Mouse (Mus musculus): ENCODE results near the gene Gm26566. TPM values are rescaled to one million over a fixed set of nuclear protein-coding genes. Genes with fewer than 3 reads are reported as not detected.
A peak's percentile ranks its signal among the peaks of the same experiment; 100 is the strongest.
"Not testable (repeated sequence)": the region's sequence is repeated elsewhere in the genome, so short reads cannot be mapped to it uniquely, and the experiment has no call there.

The Gm26566 gene
- polyA plus RNA-seq, 1 experiment from 2014 or later: 0.81 TPM

GRCm38 (mm10) chr4:88749926-88750325, 28.3 kb downstream of the Gm26566 start:
- no peak overlapping the region for H3K9ac ChIP-seq (ENCODE audit: low read depth, low read length)
- no peaks in the 10 kb centered on the region for H3K36me3 ChIP-seq (ENCODE audit: control insufficient read depth, insufficient read depth, low read length)
- H3K4me2 ChIP-seq (replicated peaks; ENCODE audit: low read depth, low read length): no peak overlapping the region
- no peaks in the 10 kb centered on the region; the same call in 1 of the 2 replicates for H3K27me3 ChIP-seq (ENCODE audit: control insufficient read depth, insufficient read depth, low read length)
- no peak overlapping the region for H3K4me3 ChIP-seq (ENCODE audit: low read length)
- no peak overlapping the region for H3K27ac ChIP-seq (ENCODE audit: low read depth, low read length)
- WGBS: 48% methylated on average over 6 of the region's 6 CpGs
- H3K4me1 ChIP-seq (ENCODE audit: control insufficient read depth, insufficient read depth, low read length): no peaks in the 10 kb centered on the region
- H3K9me3 ChIP-seq (ENCODE audit: control insufficient read depth, low read length): no peaks in the 10 kb centered on the region
- ATAC-seq (ENCODE audit: low FRiP score, low TSS enrichment): no peak

GRCm38 (mm10) chr4:88754818-88755340, 33.3 kb downstream of the Gm26566 start, which contains the start of gene Gm13271:
Gene Gm13271, plus strand, starts transcription at chr4:88754868.
- H3K27ac ChIP-seq (ENCODE audit: low read depth, low read length); ATAC-seq (ENCODE audit: low FRiP score, low TSS enrichment); H3K4me2 ChIP-seq (replicated peaks; ENCODE audit: low read depth, low read length); H3K4me1 ChIP-seq (ENCODE audit: control insufficient read depth, insufficient read depth, low read length); H3K9ac ChIP-seq (ENCODE audit: low read depth, low read length); H3K36me3 ChIP-seq (ENCODE audit: control insufficient read depth, insufficient read depth, low read length); H3K9me3 ChIP-seq (ENCODE audit: control insufficient read depth, low read length); H3K27me3 ChIP-seq (ENCODE audit: control insufficient read depth, insufficient read depth, low read length); H3K4me3 ChIP-seq (ENCODE audit: low read length): not testable (repeated sequence)
- WGBS: 82% methylated on average over 13 of the region's 15 CpGs

- H3K9me3 ChIP-seq (ENCODE audit: control insufficient read depth, low read length); H3K27me3 ChIP-seq (ENCODE audit: control insufficient read depth, insufficient read depth, low read length); H3K36me3 ChIP-seq (ENCODE audit: control insufficient read depth, insufficient read depth, low read length); H3K4me1 ChIP-seq (ENCODE audit: control insufficient read depth, insufficient read depth, low read length); ATAC-seq (ENCODE audit: low FRiP score, low TSS enrichment): not testable (repeated sequence)
- WGBS: 10% methylated on average over 28 of the region's 31 CpGs
- peak overlapping the region; percentile 93 for H3K27ac ChIP-seq (ENCODE audit: low read depth, low read length)
- H3K9ac ChIP-seq (ENCODE audit: low read depth, low read length): peak overlapping the region; percentile 62
- peak overlapping the region; percentile 41 for H3K4me3 ChIP-seq (ENCODE audit: low read length)
- H3K4me2 ChIP-seq (replicated peaks; ENCODE audit: low read depth, low read length): peak overlapping the region; percentile 69
Observed at GRCm38 (mm10) chr4:88756581-88757513, 35.2 kb downstream of the Gm26566 start.

- Histone ChIP-seq H3K4me2 (replicated peaks; ENCODE audit: low read depth, low read length) (peak overlapping the region; percentile 69), H3K9ac (ENCODE audit: low read depth, low read length) (peak overlapping the region; percentile 62), H3K27ac (ENCODE audit: low read depth, low read length) (peak overlapping the region; percentile 93), H3K4me3 (ENCODE audit: low read length) (peak overlapping the region; percentile 41)
- not testable (repeated sequence) for H3K4me1 ChIP-seq (ENCODE audit: control insufficient read depth, insufficient read depth, low read length); H3K36me3 ChIP-seq (ENCODE audit: control insufficient read depth, insufficient read depth, low read length); H3K27me3 ChIP-seq (ENCODE audit: control insufficient read depth, insufficient read depth, low read length); H3K9me3 ChIP-seq (ENCODE audit: control insufficient read depth, low read length)
- peak; percentile 100 for ATAC-seq (ENCODE audit: low FRiP score, low TSS enrichment)
- 1% methylated on average over 15 of the region's 21 CpGs for WGBS
Observed at GRCm38 (mm10) chr4:88757628-88758031, 36.0 kb downstream of the Gm26566 start.

GRCm38 (mm10) chr4:88758751-88759150, 37.1 kb downstream of the Gm26566 start:
- not testable (repeated sequence) for H3K9me3 ChIP-seq (ENCODE audit: control insufficient read depth, low read length); H3K27ac ChIP-seq (ENCODE audit: low read depth, low read length); H3K4me3 ChIP-seq (ENCODE audit: low read length); ATAC-seq (ENCODE audit: low FRiP score, low TSS enrichment); H3K4me1 ChIP-seq (ENCODE audit: control insufficient read depth, insufficient read depth, low read length); H3K4me2 ChIP-seq (replicated peaks; ENCODE audit: low read depth, low read length); H3K9ac ChIP-seq (ENCODE audit: low read depth, low read length); H3K36me3 ChIP-seq (ENCODE audit: control insufficient read depth, insufficient read depth, low read length); H3K27me3 ChIP-seq (ENCODE audit: control insufficient read depth, insufficient read depth, low read length)
- WGBS: 93% methylated on average over 8 of the region's 9 CpGs

- peak within 1 kb of the TSS; percentile 24; the same call in 1 of the 2 replicates for H3K4me2 ChIP-seq (replicated peaks; ENCODE audit: low read depth, low read length)
- H3K27ac ChIP-seq (ENCODE audit: low read depth, low read length); H3K9ac ChIP-seq (ENCODE audit: low read depth, low read length); H3K27me3 ChIP-seq (ENCODE audit: control insufficient read depth, insufficient read depth, low read length); ATAC-seq (ENCODE audit: low FRiP score, low TSS enrichment); H3K9me3 ChIP-seq (ENCODE audit: control insufficient read depth, low read length); H3K4me1 ChIP-seq (ENCODE audit: control insufficient read depth, insufficient read depth, low read length); H3K36me3 ChIP-seq (ENCODE audit: control insufficient read depth, insufficient read depth, low read length): not testable (repeated sequence)
- H3K4me3 ChIP-seq (ENCODE audit: low read length): peak within 1 kb of the TSS; percentile 17; the same call in 1 of the 2 replicates
- WGBS: 19% methylated on average over 7 of the region's 14 CpGs
Observed at GRCm38 (mm10) chr4:88759610-88760268, 38.1 kb downstream of the Gm26566 start, which contains the start of gene Gm13283. Gene Gm13283, plus strand, starts transcription at chr4:88760119.

- H3K9ac ChIP-seq (ENCODE audit: low read depth, low read length); ATAC-seq (ENCODE audit: low FRiP score, low TSS enrichment); H3K36me3 ChIP-seq (ENCODE audit: control insufficient read depth, insufficient read depth, low read length); H3K4me1 ChIP-seq (ENCODE audit: control insufficient read depth, insufficient read depth, low read length); H3K9me3 ChIP-seq (ENCODE audit: control insufficient read depth, low read length); H3K27me3 ChIP-seq (ENCODE audit: control insufficient read depth, insufficient read depth, low read length); H3K27ac ChIP-seq (ENCODE audit: low read depth, low read length): not testable (repeated sequence)
- Histone ChIP-seq H3K4me2 (replicated peaks; ENCODE audit: low read depth, low read length) (peak overlapping the region; percentile 24; the same call in 1 of the 2 replicates), H3K4me3 (ENCODE audit: low read length) (peak overlapping the region; percentile 17; the same call in 1 of the 2 replicates)
- 0% methylated on average over 23 of the region's 28 CpGs for WGBS
Observed at GRCm38 (mm10) chr4:88760431-88760830, 38.8 kb downstream of the Gm26566 start.

- H3K9ac ChIP-seq (ENCODE audit: low read depth, low read length); H3K4me2 ChIP-seq (replicated peaks; ENCODE audit: low read depth, low read length); H3K27me3 ChIP-seq (ENCODE audit: control insufficient read depth, insufficient read depth, low read length); H3K4me1 ChIP-seq (ENCODE audit: control insufficient read depth, insufficient read depth, low read length); ATAC-seq (ENCODE audit: low FRiP score, low TSS enrichment); H3K4me3 ChIP-seq (ENCODE audit: low read length); H3K27ac ChIP-seq (ENCODE audit: low read depth, low read length); H3K36me3 ChIP-seq (ENCODE audit: control insufficient read depth, insufficient read depth, low read length); H3K9me3 ChIP-seq (ENCODE audit: control insufficient read depth, low read length): not testable (repeated sequence)
- 70% methylated on average over 6 of the region's 8 CpGs for WGBS
Observed at GRCm38 (mm10) chr4:88761776-88762175, 40.2 kb downstream of the Gm26566 start.

Data from kidney, embryonic 14.5 days (tissue).